Mouse (Mus musculus) heart, postnatal 0 days (tissue): Measurements from ENCODE around the gene Spata46.

Experiments
- CTCF ChIP-seq: IDR thresholded peaks from 2 replicates; pipeline ENCODE4 v1.5.1; 2016; ENCODE audit warnings: antibody characterized with exemption, control low read depth, low read depth
- EP300 ChIP-seq: IDR thresholded peaks from 2 replicates; pipeline ENCODE4 v1.6.1; 2016; ENCODE audit warnings: antibody characterized with exemption, low read depth

GRCm38 (mm10) chr1:170351080-170351479 is 42.5 kb downstream of the Spata46 start:
- TF ChIP-seq CTCF (no peak), EP300 (no peak)
